Mouse (Mus musculus): ENCODE results near the gene Itih5.

Itih5 gene

DNA sequence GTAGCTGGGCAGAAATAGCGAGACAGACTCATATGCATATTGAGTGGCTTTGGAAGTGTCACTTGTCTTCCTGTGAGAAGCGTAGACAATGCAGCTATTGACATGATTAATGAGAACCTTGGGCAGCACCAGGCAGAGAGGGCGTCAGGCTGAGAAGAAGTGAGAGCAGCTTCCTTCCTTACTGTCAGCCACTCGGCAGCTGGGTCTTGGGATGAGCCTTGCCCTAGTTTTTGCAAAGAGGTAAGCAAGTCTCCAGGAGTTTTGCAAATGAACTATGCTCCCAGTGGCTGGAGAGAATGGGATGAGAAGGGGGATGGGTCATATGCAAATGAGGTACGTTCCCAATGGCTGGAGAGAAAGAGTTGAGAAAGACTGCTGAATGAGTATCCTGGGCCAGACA lies 109.4 kb downstream of the Itih5 start:
- no peak for DNase-seq (ENCODE audit: low read depth)

GRCm38 (mm10) chr2:10263909-10264489 lies 110.6 kb downstream of the Itih5 start:
- no peak for DNase-seq (ENCODE audit: low read depth)

DNA sequence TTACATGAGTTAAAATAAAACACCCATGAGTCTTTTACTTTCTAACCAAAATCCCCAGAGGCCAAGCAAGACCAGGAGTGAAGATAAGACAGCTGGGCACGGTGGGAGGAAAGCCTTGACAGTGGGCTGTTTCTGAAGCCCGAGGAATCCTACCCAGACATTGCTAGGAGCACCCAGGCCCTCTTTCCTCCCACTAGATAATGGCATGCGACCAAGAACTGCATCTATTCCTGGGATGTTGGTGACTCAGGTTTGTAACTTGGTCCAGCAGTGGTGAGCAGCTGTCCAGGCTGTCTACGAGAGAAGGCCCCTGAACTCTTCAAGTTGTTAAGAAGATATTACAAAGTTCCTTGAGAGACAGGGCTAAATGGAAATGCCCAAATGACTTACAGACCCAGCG lies 112.5 kb downstream of the Itih5 start:
- no peak for DNase-seq (ENCODE audit: low read depth)

DNA sequence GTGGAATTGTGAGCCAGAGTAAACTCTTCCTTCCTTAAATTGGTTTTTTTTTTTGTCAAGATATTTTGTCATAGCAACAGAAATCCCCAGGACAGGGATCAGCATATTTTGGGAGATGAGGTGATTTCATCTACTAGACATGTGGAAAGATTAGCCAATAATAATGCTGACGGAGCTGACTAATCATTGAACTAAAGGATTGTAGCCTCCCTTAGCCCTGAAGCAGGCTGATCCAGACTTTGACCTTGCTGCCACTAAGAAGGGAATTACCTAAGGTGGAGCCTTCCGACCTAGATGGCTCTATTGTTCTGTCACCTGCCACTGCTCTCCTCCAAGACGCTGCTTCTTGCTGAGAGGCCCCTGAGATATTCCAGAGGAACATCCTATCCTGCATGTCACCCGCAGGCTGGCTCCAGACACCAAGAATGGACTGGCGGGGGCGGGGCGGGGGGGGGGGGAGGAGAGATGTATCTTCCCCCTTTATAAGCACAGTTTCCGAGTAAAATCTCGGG lies 119.3 kb downstream of the Itih5 start:
- DNase-seq (ENCODE audit: low read depth) = no peak

GRCm38 (mm10) chr2:10273541-10274050 lies 120.2 kb downstream of the Itih5 start:
- DNase-seq (ENCODE audit: low read depth) = no peak

- no peak for DNase-seq (ENCODE audit: low read depth)
These were observed 122.8 kb downstream of the Itih5 start for GRCm38 (mm10) chr2:10276194-10276593.

DNA sequence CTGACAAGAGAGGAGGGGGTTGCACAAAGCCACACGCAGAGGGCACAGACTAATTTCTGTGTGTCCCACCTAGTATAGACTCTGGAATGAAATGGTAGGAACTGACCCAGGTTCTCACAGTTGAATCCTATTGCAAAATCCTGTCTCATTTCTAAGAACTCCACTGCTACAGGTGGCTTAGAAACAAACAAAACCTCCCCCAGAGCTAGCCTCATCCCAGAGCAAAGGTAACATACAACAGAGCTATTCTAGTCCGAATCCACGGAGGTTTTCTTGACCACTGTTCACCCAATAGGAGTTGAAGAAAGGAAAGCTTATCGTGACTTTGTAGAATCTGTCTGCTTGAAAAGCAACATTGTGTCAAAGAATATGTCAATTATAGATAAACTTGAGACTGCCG lies 130.3 kb downstream of the Itih5 start:
- DNase-seq (ENCODE audit: low read depth) = no peak

DNA sequence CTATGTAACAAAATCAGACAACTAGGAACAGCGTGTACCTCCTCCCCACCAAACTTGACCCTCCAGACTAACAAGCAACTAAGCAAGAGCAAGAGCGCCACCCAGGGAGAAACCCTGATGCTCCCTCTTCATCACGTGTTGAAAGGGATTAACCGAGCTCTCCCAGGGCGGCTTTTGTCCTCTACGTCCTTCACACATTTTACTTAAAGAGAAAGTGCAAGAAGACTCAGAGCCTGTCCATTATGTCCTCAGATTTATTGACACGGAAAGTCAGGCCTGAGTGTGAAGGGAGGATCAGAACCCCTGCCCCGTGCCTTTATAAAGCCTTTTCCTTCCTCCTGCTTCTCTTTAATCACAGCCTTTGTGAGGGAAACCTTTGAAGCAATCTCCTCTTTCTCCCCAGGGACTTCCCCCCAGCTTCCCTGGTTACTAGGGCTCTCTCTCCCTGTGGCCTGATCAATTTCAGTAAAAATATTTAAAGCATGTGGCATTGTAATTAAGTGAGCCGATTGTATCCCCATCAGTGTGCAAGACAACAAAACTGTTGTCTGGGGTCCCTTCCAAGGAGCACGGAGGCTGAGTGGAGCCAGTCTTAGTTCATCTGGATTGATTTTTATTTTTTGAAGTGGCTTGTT lies 131.4 kb downstream of the Itih5 start:
- no peak for DNase-seq (ENCODE audit: low read depth)

GRCm38 (mm10) chr2:10285975-10286374 lies 132.6 kb downstream of the Itih5 start:
- DNase-seq (ENCODE audit: low read depth) = no peak

GRCm38 (mm10) chr2:10288142-10288831 lies 134.9 kb downstream of the Itih5 start:
- DNase-seq (ENCODE audit: low read depth) = peak; percentile 55

- no peak for DNase-seq (ENCODE audit: low read depth)
These were observed 135.5 kb downstream of the Itih5 start for GRCm38 (mm10) chr2:10288881-10289280.

DNA sequence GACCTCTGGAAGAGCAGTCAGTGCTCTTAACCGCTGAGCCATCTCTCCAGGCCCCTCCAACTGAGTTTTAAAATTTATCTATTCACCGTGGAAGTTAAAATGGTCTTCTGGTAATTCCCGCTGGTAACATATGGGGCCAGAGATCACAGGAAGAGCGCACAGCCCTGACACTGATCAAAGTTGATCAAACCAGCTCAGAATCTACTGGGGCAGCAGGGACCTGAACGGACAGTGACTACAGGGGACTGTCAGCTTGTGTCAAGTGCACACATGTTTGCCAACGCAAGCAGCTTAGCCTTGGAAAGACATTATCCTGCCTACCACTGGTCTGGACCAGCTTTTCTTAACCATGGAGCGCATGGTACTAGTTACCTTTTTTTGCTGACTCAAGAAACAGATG lies 136.7 kb downstream of the Itih5 start:
- DNase-seq (ENCODE audit: low read depth) = no peak

DNA sequence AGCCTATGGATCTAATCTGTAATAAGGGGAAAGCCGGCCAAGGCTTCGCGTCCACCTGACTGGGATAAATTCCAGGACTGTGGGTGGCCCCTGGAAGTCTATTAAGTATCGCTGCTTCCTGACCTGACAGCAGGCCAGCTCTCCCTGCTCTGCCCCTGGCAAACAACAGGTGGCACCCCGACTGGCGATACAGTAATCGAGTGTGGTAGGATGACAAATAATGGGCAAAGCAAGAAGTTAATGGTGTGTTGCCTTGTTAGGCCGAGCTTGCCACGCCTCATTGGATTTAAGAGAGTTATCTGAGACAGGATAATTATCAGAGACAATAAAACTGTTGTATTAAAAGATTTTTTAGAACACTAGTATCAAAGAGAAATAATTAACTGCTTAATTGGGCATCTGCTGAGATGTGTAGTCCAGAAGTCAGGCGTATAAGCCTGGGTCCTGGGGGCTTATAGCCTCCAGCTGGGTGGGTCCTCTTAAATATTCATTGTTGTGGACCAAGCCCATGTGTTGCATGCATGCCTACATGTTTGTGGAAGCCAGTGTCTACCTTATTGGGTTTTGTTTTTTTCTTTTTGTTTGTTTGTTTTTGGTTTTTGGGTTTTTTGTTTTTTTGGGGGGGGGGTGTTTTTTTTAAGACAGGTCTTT lies 140.3 kb downstream of the Itih5 start:
- no peak for DNase-seq (ENCODE audit: low read depth)

- DNase-seq (ENCODE audit: low read depth) = no peak
These were observed 142.5 kb downstream of the Itih5 start for GRCm38 (mm10) chr2:10295908-10296307.

- DNase-seq (ENCODE audit: low read depth) = no peak
These were observed 146.9 kb downstream of the Itih5 start for GRCm38 (mm10) chr2:10300244-10300643.

- DNase-seq (ENCODE audit: low read depth) = no peak
These were observed 147.4 kb downstream of the Itih5 start for GRCm38 (mm10) chr2:10300771-10301170.

DNA sequence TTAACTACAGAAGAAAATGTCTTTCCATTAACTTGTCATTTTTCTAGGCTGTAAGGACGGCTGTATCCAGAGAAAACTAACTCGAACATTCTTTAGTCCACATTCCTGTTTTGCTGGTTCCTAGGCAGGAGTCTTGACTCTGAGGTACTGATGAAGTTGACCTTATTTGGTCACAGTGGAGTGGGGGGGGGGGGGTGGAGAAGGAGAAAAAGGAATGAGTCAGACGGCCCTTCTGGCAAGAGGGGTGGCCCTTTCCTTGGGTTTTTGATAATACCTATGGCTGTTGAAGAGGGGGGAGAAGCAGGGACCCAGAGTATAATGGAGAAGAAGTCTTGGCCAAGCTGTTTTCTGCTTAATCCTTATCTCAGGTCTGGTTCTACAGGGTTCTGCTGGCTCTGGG lies 148.0 kb downstream of the Itih5 start:
- DNase-seq (ENCODE audit: low read depth) = no peak

GRCm38 (mm10) chr2:10301997-10302396 lies 148.6 kb downstream of the Itih5 start:
- no peak for DNase-seq (ENCODE audit: low read depth)

- DNase-seq (ENCODE audit: low read depth) = no peak
These were observed 151.5 kb downstream of the Itih5 start for GRCm38 (mm10) chr2:10304911-10305310.
